Mouse (Mus musculus): ENCODE measurements around the gene Tecr.

The Tecr gene

DNA sequence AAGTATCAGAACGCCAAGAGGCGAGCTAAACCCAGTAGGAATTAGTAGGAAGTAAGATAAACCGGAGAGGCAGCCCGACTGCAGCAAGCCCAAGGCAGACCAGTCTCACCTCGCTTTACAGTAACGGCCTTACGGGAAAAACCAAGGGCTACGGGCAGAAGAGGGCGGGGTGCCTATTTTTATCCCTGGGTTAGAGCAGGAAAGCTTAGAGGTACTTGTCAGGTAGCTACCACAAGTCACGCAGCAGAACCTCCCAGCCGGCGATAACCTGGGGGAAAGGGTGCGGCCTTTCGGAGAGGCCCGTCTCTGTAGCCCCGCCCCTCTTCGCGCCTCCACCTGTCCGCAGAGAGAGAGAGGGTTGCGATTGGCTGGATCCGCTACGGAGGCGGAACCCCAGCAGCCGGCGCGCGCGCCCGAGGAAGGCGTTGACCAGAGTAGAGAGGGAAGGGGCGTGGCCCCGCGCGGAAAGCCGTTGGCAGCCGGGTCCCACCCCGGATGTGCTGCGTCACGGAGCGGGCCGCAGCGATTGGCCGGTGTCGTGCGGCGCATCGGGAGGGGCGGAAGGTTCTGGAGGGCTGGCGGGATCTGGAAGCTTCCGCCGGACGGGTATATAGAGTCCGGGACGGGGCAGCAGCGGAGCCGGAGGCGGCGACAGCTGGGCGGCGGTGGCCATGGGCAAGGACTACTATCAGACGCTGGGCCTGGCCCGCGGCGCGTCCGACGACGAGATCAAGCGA, at the start of gene Tecr, which contains the start of gene Dnajb1:
Gene Tecr (minus strand): TSS at position 311 of the 737 bp plus-strand sequence.
Gene Dnajb1 (plus strand): TSS at position 533 of the 737 bp plus-strand sequence.
- DNase-seq (ENCODE audit: low spot score), result peak; percentile 100

DNA sequence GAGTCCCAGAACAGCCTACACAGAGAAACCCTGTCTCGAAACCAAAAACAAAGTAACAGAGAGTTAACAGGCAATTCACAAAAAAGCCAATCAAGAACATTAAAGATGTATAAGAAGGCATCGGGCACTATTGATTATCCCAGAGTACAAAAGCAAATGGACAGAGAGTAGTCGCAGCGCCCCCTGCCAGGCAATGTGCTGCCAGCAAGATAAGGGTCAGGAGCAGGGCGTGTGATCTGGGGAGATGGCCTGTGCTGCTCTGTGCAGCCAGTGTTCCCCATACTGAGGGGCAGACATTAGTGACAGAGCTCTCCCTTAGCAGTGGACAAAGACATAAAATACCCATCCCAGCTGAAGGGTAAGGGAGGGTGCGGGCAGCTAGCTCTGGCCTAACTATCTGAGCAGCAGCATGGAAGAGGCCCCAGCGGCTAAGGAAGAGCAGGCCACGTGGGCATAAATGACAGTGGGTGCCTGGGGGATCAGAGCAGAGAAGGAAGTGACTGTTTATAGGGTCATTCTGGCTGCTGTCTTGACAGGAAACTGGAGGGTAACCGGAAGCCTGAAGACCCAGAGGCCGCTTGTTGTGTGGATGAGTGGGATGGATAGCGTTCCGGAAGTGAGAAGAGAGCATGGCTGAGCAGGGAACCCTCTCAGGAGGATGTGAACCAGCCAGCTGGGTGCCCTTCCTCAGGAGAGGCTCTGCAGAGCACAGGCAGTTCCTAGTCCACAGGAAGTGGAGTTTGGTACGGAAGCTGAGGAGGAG, 48.9 kb upstream of the Tecr start:
- no peak for DNase-seq (ENCODE audit: low spot score)

- DNase-seq (ENCODE audit: low spot score), result no peak
Measured at GRCm38 (mm10) chr8:83656043-83656442, 48.3 kb upstream of the Tecr start.

- no peak for DNase-seq (ENCODE audit: low spot score)
Measured at GRCm38 (mm10) chr8:83654725-83655124, 47.0 kb upstream of the Tecr start.

GRCm38 (mm10) chr8:83653662-83654017, 45.9 kb upstream of the Tecr start:
- no peak for DNase-seq (ENCODE audit: low spot score)

- no peak for DNase-seq (ENCODE audit: low spot score)
Measured at GRCm38 (mm10) chr8:83652744-83653661, 45.2 kb upstream of the Tecr start.

GRCm38 (mm10) chr8:83652030-83652743, 44.4 kb upstream of the Tecr start, which contains the start of gene Gipc1:
Gene Gipc1 (plus strand): TSS chr8:83652677.
- DNase-seq (ENCODE audit: low spot score), result peak; percentile 89

DNA sequence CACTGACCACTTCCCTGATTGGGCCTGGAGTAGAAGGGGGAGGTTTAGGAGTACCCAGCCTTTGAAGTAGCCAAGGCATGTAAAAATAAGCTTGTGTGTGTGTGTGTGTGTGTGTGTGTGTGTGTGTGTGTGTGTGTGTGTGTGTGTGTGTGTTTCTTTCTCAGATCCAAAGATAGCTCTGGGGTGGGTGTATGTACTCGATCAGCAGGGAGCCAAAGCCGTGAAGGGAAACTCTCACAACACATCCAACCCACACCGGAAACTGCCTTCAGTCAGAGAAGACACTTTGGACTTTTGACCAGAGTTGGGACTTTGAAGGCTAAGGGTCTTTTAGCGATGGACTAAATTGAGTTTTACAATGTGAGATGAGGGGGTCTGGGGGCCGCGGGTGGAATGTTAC, 41.9 kb upstream of the Tecr start:
- DNase-seq (ENCODE audit: low spot score), result no peak

GRCm38 (mm10) chr8:83648031-83648430, 40.3 kb upstream of the Tecr start:
- no peak for DNase-seq (ENCODE audit: low spot score)

GRCm38 (mm10) chr8:83647511-83647910, 39.7 kb upstream of the Tecr start:
- DNase-seq (ENCODE audit: low spot score), result no peak

DNA sequence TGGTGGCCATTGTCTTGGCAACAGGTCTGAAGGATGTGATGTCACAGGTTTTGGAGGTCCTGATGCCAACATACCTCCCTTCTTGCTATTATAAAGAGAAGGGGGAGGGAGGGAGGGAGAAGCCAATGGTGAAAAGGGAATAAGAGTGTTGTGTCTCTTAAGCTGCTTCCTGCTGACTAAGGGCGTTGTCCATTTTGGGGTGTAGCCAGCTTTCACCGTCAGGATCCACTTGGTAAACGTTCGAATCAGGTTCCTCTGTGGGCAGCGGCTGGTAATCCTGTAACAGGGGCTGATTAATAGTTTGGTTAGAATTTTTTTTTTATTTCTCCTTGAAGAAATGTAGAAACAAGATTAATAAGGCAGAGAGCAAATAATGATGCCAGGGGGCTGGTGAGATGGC, 31.9 kb upstream of the Tecr start:
- DNase-seq (ENCODE audit: low spot score), result no peak

- DNase-seq (ENCODE audit: low spot score), result no peak
Measured at GRCm38 (mm10) chr8:83638856-83639255, 31.1 kb upstream of the Tecr start.

DNA sequence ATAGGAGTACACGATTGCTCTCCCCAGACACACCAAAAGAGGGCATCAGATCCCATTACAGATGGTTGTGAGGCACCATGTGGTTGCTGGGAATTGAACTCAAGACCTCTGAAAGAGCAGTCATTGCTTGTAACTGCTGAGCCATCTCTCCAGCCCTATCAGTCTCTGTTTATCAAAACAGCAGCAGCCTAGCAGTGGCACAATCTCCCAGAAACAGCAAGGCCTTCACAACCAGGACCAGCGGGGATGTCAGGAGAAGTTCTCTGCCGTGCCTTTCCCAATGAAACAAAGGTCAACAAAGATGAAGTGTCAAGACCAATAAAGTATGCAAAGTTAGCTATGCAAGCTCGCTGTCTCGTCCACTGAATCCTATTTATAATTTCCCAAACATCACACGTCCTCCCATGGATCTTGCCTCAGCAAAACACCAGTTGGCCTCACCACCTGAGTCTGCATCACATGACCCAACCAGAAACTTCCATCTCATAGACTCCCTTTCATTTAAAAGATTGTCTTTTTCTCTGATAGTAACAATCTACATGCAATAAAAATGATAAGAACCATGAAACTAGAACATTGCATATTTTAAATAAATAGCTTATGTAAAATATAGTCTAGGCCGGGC, 24.4 kb upstream of the Tecr start:
- DNase-seq (ENCODE audit: low spot score), result no peak

DNA sequence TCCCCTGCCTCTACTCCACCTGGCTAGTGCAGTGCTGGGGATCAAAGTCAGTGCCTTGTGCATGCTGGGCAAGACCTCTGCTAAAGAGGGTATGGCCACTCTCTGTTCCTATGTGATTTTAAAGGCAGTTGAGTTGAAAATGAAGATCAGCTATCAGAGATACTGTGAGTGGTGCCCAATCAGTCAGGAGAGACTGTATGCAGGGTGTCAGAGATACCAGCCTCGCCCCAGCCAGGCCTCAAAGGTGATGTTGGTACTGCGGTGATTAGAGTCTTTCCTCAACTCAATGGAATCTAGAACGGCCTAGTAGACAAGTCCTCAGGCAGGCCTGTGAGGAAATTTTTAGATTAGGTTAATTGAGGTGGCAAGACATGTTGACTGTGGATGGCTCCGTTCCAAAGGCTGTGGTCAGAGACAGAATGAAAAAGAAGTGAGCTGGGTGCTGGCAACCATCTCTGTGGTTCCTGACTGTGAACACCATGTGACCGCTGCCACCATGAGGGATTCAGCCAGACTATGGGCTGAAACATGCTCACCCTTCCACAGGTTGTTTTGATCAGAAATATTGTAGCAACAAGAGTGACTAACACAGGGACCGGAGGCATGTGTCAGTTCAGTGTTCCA, 18.0 kb upstream of the Tecr start:
- DNase-seq (ENCODE audit: low spot score), result no peak

DNA sequence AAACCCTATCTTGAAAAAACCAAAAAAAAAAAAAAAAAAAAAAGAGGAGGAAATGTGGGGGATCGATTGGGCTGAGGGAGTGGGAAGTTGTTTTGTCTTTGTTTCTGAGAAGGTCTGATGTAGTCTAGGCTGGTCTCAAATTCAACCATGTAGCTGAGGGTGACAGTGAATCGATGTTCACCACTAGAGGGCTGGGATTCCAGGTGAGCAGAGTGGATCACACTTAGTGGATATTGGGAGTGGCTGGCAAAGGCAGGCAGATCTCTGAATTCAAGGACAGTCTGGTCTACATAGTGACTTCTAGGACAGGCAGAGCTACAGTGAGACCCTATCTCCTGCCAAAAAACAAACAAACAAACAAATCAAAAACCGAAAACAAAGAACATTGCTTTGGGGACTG, 17.0 kb upstream of the Tecr start:
- no peak for DNase-seq (ENCODE audit: low spot score)

GRCm38 (mm10) chr8:83623549-83623948, 15.8 kb upstream of the Tecr start:
- DNase-seq (ENCODE audit: low spot score), result no peak

DNA sequence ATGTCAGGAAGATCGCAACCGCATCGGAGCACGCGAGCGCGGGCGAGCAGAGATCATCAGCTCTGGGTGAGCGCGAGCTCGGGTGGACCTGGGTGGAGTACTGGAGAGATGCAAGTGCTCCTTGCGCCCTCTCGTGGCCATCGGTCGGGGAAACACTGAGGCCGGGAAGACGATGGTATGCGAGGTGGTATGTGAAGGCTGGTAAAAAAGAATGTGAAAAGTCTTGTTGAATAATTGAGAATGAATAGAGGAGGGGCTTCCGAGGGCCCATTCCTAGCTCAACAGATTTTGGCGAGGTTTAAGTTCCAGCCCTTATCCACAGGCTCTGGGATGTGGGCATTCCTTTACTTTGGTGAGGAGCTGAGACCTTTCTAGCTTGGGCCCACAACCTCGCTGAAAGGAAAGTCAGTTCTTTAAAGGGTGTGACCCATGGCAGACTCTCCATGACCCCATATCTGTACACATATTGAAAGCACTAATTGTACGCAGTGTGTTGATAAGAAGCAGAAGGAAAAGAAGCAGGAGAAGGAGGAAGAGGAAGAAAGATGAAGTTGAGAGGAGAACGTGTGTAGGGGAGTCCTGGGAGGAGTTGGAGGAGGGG, 14.7 kb upstream of the Tecr start:
- peak; percentile 75 for DNase-seq (ENCODE audit: low spot score)

DNA sequence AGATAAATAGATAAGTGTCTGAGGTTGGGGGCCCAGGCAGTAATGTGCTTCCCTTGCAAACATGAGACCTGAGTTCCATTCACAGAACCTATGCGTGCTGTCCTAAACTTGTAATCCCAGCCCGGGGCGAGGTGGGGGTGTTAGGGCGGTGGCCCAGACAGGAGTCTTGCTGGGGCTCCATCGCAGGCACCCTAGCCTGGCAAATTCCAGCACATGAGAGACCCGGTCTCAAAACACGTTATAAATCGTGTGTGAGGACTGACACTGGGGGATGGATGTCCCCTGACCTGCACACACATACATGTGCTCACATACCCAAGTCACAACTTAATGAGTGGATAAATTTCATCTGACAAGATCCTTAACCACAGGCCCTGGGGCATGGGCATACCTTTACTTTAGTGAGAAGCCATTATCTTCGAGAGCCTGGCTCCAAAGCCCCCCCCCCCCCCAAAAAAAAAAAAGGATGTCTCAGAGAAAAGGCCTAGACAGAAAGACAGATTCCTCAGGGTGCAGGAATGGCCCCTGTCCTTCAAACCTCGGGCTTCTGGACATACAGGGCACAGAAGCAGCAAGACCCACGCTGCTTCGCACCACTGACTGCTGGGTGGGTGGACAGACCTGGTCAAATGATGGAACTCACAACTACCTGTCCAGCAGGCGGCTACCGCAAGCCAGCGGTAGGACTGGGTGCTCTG, 14.1 kb upstream of the Tecr start:
- DNase-seq (ENCODE audit: low spot score), result no peak

- DNase-seq (ENCODE audit: low spot score), result no peak
Measured at GRCm38 (mm10) chr8:83619568-83620285, 12.0 kb upstream of the Tecr start.
